Mouse (Mus musculus): Measurements from ENCODE around the gene Cntfr.
"Not testable (repeated sequence)": the region's sequence is repeated elsewhere in the genome, so short reads cannot be mapped to it uniquely, and the experiment has no call there.

Cntfr gene

GRCm38 (mm10) chr4:41710229-41710628 is 13.3 kb upstream of the Cntfr start:
- no peak for ATAC-seq (ENCODE audit: low TSS enrichment)

GRCm38 (mm10) chr4:41708192-41708745 is 11.4 kb upstream of the Cntfr start:
- ATAC-seq (ENCODE audit: low TSS enrichment), result 0 out of 2 replicates have a peak, but pooled peaks have one; percentile 21

GRCm38 (mm10) chr4:41707011-41707535 is 10.2 kb upstream of the Cntfr start:
- ATAC-seq (ENCODE audit: low TSS enrichment), result peak; percentile 72

GRCm38 (mm10) chr4:41705922-41706754 is 9.2 kb upstream of the Cntfr start:
- ATAC-seq (ENCODE audit: low TSS enrichment), result no peak

GRCm38 (mm10) chr4:41704651-41705050 is 7.8 kb upstream of the Cntfr start:
- no peak for ATAC-seq (ENCODE audit: low TSS enrichment)

- ATAC-seq (ENCODE audit: low TSS enrichment), result not testable (repeated sequence)
Measured at GRCm38 (mm10) chr4:41702226-41702625, 5.3 kb upstream of the Cntfr start.

- ATAC-seq (ENCODE audit: low TSS enrichment), result not testable (repeated sequence)
Measured at GRCm38 (mm10) chr4:41700224-41700623, 3.3 kb upstream of the Cntfr start.

GRCm38 (mm10) chr4:41699783-41700182 is 2.9 kb upstream of the Cntfr start, which contains the start of gene Il11ra1:
Il11ra1 (plus strand) TSS chr4:41699989.
- not testable (repeated sequence) for ATAC-seq (ENCODE audit: low TSS enrichment)

- not testable (repeated sequence) for ATAC-seq (ENCODE audit: low TSS enrichment)
Measured at GRCm38 (mm10) chr4:41698421-41699016, 1.6 kb upstream of the Cntfr start.

GRCm38 (mm10) chr4:41696452-41696851 is 437 bp downstream of the Cntfr start:
- ATAC-seq (ENCODE audit: low TSS enrichment), result not testable (repeated sequence)

GRCm38 (mm10) chr4:41695800-41696199 is 1.1 kb downstream of the Cntfr start:
- not testable (repeated sequence) for ATAC-seq (ENCODE audit: low TSS enrichment)

GRCm38 (mm10) chr4:41693511-41693910 is 3.4 kb downstream of the Cntfr start:
- not testable (repeated sequence) for ATAC-seq (ENCODE audit: low TSS enrichment)

GRCm38 (mm10) chr4:41690014-41690413 is 6.9 kb downstream of the Cntfr start:
- ATAC-seq (ENCODE audit: low TSS enrichment), result not testable (repeated sequence)

- ATAC-seq (ENCODE audit: low TSS enrichment), result not testable (repeated sequence)
Measured at GRCm38 (mm10) chr4:41688562-41688961, 8.3 kb downstream of the Cntfr start.

GRCm38 (mm10) chr4:41685882-41686492 is 10.9 kb downstream of the Cntfr start:
- ATAC-seq (ENCODE audit: low TSS enrichment), result not testable (repeated sequence)

GRCm38 (mm10) chr4:41684931-41685453 is 11.9 kb downstream of the Cntfr start:
- ATAC-seq (ENCODE audit: low TSS enrichment), result not testable (repeated sequence)

GRCm38 (mm10) chr4:41684131-41684930 is 12.6 kb downstream of the Cntfr start:
- not testable (repeated sequence) for ATAC-seq (ENCODE audit: low TSS enrichment)

GRCm38 (mm10) chr4:41683303-41683702 is 13.6 kb downstream of the Cntfr start:
- ATAC-seq (ENCODE audit: low TSS enrichment), result not testable (repeated sequence)

GRCm38 (mm10) chr4:41682789-41683188 is 14.1 kb downstream of the Cntfr start:
- ATAC-seq (ENCODE audit: low TSS enrichment), result no peak

GRCm38 (mm10) chr4:41681947-41682346 is 14.9 kb downstream of the Cntfr start:
- no peak for ATAC-seq (ENCODE audit: low TSS enrichment)

- ATAC-seq (ENCODE audit: low TSS enrichment), result peak; percentile 48
Measured at GRCm38 (mm10) chr4:41681176-41681575, 15.7 kb downstream of the Cntfr start.

Data from frontal cortex, adult (tissue).